Mouse (Mus musculus): Measurements from ENCODE around the gene Gpr153.

- TF ChIP-seq POLR2A (IDR thresholded peaks at IDR 0.05; ENCODE audit: low read depth, low read length), result no peak
- TF ChIP-seq CTCF (conservative IDR thresholded peaks at IDR 0.05; ENCODE audit: insufficient read depth, insufficient read length, low read depth, low read length), result no peak
These were observed 39.2 kb downstream of the Gpr153 start for GRCm38 (mm10) chr4:152313211-152313632.
